Mouse (Mus musculus) heart, embryonic 12.5 days (tissue): Measurements from ENCODE around the gene Tbc1d14. TPM values are rescaled to one million over a fixed set of nuclear protein-coding genes. Genes with fewer than 3 reads are reported as not detected.

Experiments
- ATAC-seq: fragments of 200-750 bp; cut with Nextera tagmentation; 2 replicates; pipeline ENCODE4 v1.8.0; 2017; ENCODE audit warnings: moderate TSS enrichment, moderate library complexity; ENCODE audit not compliant: insufficient number of reproducible peaks, low FRiP score
- H3K27ac ChIP-seq: fragments of 300-500 bp; sonication (generic); 2 replicates; pipeline ENCODE4 v1.5.1; 2016; ENCODE audit warnings: mild to moderate bottlenecking, moderate library complexity; ENCODE audit not compliant: poor library complexity, severe bottlenecking
- H3K27me3 ChIP-seq: fragments of 300-500 bp; sonication (generic); replicated peaks from 2 replicates; pipeline ENCODE4 v1.6.1; 2016; ENCODE audit warnings: mild to moderate bottlenecking, moderate library complexity
- H3K36me3 ChIP-seq: fragments of 300-500 bp; sonication (generic); 2 replicates; pipeline ENCODE4 v1.6.1; 2016; ENCODE audit warnings: mild to moderate bottlenecking, moderate library complexity
- H3K4me1 ChIP-seq: fragments of 300-500 bp; sonication (generic); replicated peaks from 2 replicates; pipeline ENCODE4 v1.6.1; 2016; ENCODE audit warnings: mild to moderate bottlenecking
- H3K4me2 ChIP-seq: fragments of 300-500 bp; sonication (generic); 2 replicates; pipeline ENCODE4 v1.6.1; 2016; ENCODE audit warnings: mild to moderate bottlenecking, moderate library complexity
- H3K4me3 ChIP-seq: fragments of 300-500 bp; sonication (generic); 2 replicates; pipeline ENCODE4 v1.5.1; 2016; ENCODE audit warnings: mild to moderate bottlenecking
- H3K9ac ChIP-seq: fragments of 300-500 bp; sonication (generic); 2 replicates; pipeline ENCODE4 v1.6.1; 2016; ENCODE audit warnings: mild to moderate bottlenecking, moderate library complexity
- H3K9me3 ChIP-seq: fragments of 300-500 bp; sonication (generic); replicated peaks from 2 replicates; pipeline ENCODE4 v1.6.1; 2016; ENCODE audit warnings: mild to moderate bottlenecking, moderate library complexity
- WGBS: fragments of 180-500 bp; shearing (Covaris S2); methylation state at CpG from one replicate; pipeline ENCODE4 v1.1.7; 2016; 5-methylcytosine and 5-hydroxymethylcytosine counted together
- polyA plus RNA-seq: library from polyadenylated mRNA; unstranded; fragments of >200 nt; fragmentation: Nextera tagmentation; extraction: Ambion mirVana; gene quantifications from 2 replicates; pipeline ENCODE4 v1.2.1, GENCODE M21; 2016

Tbc1d14 gene
- polyA plus RNA-seq, 1 experiment from 2014 or later: 20.0 TPM

DNA sequence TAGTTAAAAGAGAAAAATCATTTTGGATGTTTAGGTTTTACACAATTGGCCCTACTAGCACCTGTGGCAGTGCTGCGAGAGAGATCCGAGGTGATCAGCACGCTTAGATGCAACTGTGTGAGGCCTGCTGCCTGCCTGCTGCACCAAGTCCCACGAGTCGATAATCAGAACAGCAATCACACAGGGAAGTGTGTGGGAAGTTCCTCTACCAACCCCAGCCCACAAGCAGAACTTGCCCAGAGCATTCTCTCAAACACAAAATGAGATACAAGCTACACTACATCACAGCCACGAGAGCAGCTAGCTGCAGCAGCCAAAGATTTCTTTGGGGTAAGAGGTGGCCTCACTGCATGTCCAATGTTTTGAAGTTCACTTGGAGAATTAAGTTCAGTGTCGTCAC lies 8.4 kb upstream of the Tbc1d14 start:
- no peak overlapping the region for H3K4me2 ChIP-seq
- H3K4me1 ChIP-seq: no peaks in the 10 kb centered on the region
- no peaks in the 10 kb centered on the region for H3K27me3 ChIP-seq
- WGBS: 86% methylated on average over 7 of the region's 7 CpGs
- ATAC-seq: no peak
- peaks cover 77% of the 10 kb centered on the region for H3K36me3 ChIP-seq
- no peak overlapping the region for H3K9ac ChIP-seq
- no peak overlapping the region for H3K27ac ChIP-seq
- no peaks in the 10 kb centered on the region for H3K9me3 ChIP-seq
- H3K4me3 ChIP-seq: no peak overlapping the region

DNA sequence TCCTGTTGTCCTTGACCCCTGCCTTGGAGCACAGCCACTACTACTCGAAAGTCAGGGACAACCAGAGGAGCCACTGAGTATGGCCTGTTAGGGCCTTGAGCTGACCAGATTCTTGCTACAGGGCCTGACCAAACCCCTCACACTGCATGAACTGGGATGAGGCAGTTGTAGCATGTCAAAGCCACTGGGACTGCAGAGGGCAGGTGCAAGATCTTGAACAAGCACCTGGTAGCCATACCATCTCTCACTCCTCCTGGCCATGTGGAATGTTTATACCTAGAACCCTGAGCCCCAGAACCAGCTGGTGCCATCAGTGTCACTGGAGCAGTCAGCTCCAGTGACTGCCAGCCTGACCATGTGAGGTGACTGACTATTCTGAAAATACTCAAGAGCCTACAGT lies 5.8 kb upstream of the Tbc1d14 start:
- Histone ChIP-seq H3K4me2 (no peak overlapping the region), H3K9me3 (no peaks in the 10 kb centered on the region), H3K27me3 (no peaks in the 10 kb centered on the region), H3K27ac (no peak overlapping the region), H3K9ac (no peak overlapping the region), H3K36me3 (peaks cover 52% of the 10 kb centered on the region), H3K4me3 (no peak overlapping the region), H3K4me1 (no peaks in the 10 kb centered on the region)
- 87% methylated on average over 1 of the region's 1 CpGs for WGBS
- no peak for ATAC-seq

DNA sequence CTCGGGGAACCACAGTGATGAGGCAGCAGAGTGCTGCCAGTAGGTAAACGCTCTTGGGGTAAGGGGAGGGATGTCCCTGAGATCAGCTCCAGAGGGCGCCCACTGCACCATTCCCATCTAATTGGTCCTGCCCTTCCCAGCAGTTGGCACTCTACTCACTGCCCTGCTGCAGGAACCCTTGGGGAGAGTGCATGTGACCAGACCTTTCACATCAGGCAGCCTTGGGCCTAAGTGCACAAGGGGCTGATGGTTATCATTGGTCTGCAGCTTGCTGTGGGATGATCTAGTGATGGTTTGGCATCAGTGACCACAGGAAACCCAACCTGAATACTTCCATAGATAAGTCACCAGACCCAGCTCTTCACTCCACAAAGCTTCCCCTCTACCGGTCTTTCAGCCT lies 4.6 kb upstream of the Tbc1d14 start:
- H3K9me3 ChIP-seq: no peaks in the 10 kb centered on the region
- WGBS: 16% methylated on average over 4 of the region's 4 CpGs
- H3K4me1 ChIP-seq: no peaks in the 10 kb centered on the region
- H3K4me2 ChIP-seq: no peak overlapping the region
- peaks cover 40% of the 10 kb centered on the region for H3K36me3 ChIP-seq
- H3K4me3 ChIP-seq: no peak overlapping the region
- no peak overlapping the region for H3K9ac ChIP-seq
- H3K27ac ChIP-seq: no peak overlapping the region
- no peaks in the 10 kb centered on the region for H3K27me3 ChIP-seq
- no peak for ATAC-seq

DNA sequence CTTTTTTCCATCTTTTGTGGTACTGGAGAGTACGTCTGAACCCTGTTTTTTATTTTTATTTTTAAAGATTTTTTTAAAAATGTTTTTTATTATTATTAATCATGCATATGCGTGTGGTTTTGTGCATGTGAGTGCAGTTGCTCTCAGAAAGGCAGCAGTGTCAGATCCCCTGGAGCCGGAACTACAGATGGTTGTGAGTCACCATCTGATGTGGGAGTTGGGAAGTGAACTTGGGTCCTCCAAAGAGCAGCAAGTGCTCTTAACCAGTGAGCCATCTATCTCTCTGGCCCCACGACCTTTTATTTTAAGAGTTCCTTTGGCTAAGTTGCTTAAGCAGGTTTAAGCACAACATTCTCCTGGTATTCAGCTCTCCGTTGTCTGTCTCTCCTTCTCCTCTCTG lies 3.1 kb upstream of the Tbc1d14 start:
- Histone ChIP-seq H3K9me3 (no peaks in the 10 kb centered on the region), H3K4me1 (no peaks in the 10 kb centered on the region), H3K27me3 (no peaks in the 10 kb centered on the region), H3K4me2 (no peak overlapping the region), H3K27ac (no peak overlapping the region), H3K36me3 (peaks cover 27% of the 10 kb centered on the region), H3K4me3 (no peak overlapping the region), H3K9ac (no peak overlapping the region)
- no peak for ATAC-seq
- WGBS: 69% methylated on average over 5 of the region's 5 CpGs

DNA sequence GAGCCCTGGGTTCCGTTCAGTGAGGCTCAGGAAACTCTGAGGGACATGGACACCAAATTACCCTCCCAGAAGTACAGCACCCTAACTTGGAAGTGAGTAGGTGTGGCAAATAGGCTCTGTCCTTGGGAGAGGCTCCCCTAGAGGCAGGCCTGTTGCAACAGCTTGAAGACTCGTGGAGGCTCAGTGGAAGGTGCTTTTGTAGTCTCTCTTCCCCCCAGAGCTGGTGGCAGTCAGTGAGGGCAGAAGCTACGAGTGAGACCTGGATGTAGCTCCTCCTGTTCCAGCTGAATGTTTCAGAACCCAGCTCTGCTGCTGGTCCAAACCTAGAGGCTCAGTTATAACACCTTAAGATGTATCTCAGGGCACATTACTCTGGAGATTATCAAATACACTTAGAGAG lies 2.0 kb upstream of the Tbc1d14 start:
- Histone ChIP-seq H3K27me3 (no peaks in the 10 kb centered on the region), H3K9me3 (no peaks in the 10 kb centered on the region), H3K36me3 (peaks cover 16% of the 10 kb centered on the region), H3K9ac (no peak overlapping the region), H3K27ac (no peak overlapping the region), H3K4me1 (no peaks in the 10 kb centered on the region), H3K4me2 (no peak overlapping the region), H3K4me3 (no peak overlapping the region)
- no peak for ATAC-seq
- 19% methylated on average over 3 of the region's 3 CpGs for WGBS

DNA sequence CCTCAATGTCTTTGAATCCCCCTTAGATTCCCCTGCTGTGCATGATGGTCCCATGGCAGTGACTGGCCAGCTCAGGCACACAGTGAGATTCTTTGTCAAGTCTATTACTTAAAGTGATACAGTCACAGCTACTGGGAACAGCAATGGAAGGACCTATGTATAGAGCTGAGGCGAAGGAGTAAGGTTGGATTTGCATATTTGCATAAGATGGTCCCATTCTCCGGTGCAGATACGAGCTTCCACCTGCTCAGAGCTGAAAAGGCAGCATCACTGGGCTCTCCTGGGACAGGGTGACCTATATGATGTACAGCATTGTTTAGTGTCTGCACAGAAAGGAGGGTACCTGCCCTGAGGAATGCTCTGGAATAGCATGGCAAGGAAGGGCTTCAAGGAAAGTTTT lies 1.3 kb upstream of the Tbc1d14 start:
- H3K4me1 ChIP-seq: no peaks in the 10 kb centered on the region
- no peak overlapping the region for H3K27ac ChIP-seq
- no peak for ATAC-seq
- no peaks in the 10 kb centered on the region for H3K9me3 ChIP-seq
- H3K9ac ChIP-seq: no peak overlapping the region
- H3K4me2 ChIP-seq: no peak overlapping the region
- WGBS: 84% methylated on average over 3 of the region's 3 CpGs
- H3K27me3 ChIP-seq: no peaks in the 10 kb centered on the region
- H3K36me3 ChIP-seq: peaks cover 9% of the 10 kb centered on the region
- no peak overlapping the region for H3K4me3 ChIP-seq

DNA sequence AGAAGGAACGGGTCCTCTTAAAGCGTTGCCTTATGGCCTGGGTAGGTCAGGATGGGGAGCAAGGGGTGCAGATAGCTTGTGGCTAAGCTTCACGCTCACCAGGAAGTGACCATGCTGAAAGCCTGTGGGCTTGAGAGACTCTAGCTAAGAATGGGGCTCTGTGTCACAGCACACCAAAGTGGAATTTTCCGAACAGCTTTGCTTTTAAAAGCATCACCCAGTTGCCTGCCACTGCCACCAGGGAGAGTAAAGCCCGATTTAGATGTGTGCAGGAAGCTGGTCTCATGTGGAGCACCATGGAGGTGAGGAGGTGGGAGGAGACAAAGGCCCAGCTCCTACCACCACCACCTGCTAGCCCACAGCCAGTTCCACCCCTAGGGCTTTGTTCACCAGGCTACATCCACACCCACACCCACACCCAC lies 2.6 kb downstream of the Tbc1d14 start:
- no peak for ATAC-seq
- 52% methylated on average over 5 of the region's 5 CpGs for WGBS
- no peak overlapping the region for H3K9ac ChIP-seq
- H3K4me3 ChIP-seq: no peak overlapping the region
- no peaks in the 10 kb centered on the region for H3K36me3 ChIP-seq
- no peak overlapping the region for H3K4me2 ChIP-seq
- H3K27ac ChIP-seq: no peak overlapping the region
- H3K4me1 ChIP-seq: no peaks in the 10 kb centered on the region
- H3K27me3 ChIP-seq: no peaks in the 10 kb centered on the region
- H3K9me3 ChIP-seq: no peaks in the 10 kb centered on the region

DNA sequence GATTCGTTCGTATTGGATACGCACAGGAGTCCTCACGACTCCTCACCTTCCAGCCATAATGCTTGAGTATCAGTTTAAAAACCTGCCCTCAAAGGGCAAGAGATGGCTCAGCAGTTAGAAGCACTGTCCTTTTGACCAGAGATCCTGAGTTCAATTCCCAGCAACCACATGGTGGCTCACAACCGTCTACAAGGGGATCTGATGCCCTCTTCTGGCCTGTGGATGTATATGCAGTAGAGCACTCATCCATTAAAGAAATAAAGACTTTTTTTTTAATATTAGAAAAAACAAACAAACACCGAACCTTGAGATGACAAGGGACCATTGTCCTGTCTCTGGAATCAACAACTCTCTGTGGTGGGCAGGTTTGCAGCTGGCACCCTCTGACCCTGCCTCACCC lies 8.8 kb downstream of the Tbc1d14 start:
- WGBS: 68% methylated on average over 6 of the region's 6 CpGs
- H3K36me3 ChIP-seq: no peaks in the 10 kb centered on the region
- H3K9ac ChIP-seq: no peak overlapping the region
- H3K4me1 ChIP-seq: peaks cover 12% of the 10 kb centered on the region
- ATAC-seq: no peak
- H3K9me3 ChIP-seq: no peaks in the 10 kb centered on the region
- H3K4me2 ChIP-seq: no peak overlapping the region
- H3K27ac ChIP-seq: no peak overlapping the region
- H3K27me3 ChIP-seq: no peaks in the 10 kb centered on the region; the same call in 1 of the 2 replicates
- no peak overlapping the region for H3K4me3 ChIP-seq

DNA sequence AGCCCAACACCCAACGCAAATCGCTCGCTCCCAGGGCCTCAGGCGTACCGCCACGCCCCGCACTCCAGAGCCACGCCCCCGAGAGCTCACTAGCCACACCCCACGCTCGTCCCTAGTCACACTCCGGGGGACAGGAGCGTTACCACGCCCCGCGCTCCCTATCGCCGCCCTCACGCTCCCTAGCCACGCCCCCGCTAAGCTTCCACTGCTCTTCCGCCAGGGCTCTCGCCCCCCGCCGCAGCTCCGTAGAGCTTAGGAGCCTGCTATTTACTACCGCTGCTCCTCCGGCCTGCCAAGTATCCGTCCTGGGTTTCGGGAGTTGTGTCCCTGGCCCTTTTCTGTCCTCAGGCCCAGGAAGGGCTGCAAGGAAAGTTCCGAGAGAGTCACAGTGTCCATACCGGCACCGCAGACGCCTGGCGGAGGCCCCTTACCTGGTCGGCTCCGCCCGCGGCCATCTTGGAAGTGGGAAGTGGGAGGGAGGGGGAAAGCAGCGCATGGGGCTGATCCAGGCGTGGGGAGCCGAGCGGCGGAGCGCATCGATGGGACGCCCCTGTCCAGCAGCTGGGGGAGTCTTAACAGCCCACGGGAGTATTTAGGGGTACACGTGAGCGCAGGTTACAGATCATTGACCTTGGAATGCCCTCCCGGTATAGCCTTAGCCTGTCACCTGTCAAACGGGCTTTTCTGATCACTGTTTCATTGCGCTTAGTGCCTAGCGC lies 11.0 kb downstream of the Tbc1d14 start:
- peak overlapping the region; percentile 59 for H3K4me3 ChIP-seq
- peak overlapping the region; percentile 45 for H3K27ac ChIP-seq
- 1% methylated on average over 54 of the region's 54 CpGs for WGBS
- H3K9ac ChIP-seq: peak overlapping the region; percentile 52
- peak; percentile 99 for ATAC-seq
- no peaks in the 10 kb centered on the region; the same call in 1 of the 2 replicates for H3K27me3 ChIP-seq
- H3K9me3 ChIP-seq: no peaks in the 10 kb centered on the region
- peaks cover 15% of the 10 kb centered on the region for H3K4me1 ChIP-seq
- H3K36me3 ChIP-seq: no peaks in the 10 kb centered on the region
- H3K4me2 ChIP-seq: peak overlapping the region; percentile 99

DNA sequence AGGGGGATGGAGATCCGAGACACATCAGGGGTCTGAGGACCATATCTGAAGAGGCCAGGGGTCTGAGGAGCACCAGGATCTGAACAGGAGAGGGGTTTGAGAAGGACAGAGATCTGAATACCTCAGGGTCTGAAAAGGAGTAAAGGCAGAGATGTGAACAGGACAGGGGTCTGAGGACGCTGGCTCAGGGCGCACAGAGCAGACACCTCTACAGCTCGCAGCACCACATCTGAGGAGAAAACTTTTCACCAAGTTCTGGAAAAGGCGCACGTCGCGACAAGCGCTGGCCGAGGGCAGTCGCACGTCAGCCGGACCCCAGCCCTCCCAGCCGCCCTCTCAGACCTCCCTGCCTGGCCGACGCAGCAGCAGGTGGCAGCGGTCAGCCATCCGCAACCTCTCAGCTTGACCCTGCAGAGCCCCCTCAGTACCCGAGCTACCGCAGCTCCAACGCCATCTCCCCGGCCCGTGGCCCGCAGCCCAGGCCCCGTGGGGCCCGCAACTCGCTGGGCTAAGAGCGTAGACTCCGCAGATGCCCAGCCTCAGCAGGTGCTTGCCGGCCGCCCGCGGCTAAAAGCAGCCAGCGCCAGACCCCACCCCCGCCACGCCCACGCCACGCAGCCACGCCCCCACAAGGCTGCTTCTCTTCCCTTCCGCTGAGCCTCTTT lies 11.7 kb downstream of the Tbc1d14 start:
- H3K9me3 ChIP-seq: no peaks in the 10 kb centered on the region
- H3K9ac ChIP-seq: peak overlapping the region; percentile 82
- WGBS: 1% methylated on average over 40 of the region's 40 CpGs
- peak overlapping the region; percentile 67 for H3K27ac ChIP-seq
- peaks cover 15% of the 10 kb centered on the region for H3K4me1 ChIP-seq
- peak overlapping the region; percentile 59 for H3K4me3 ChIP-seq
- no peaks in the 10 kb centered on the region; the same call in 1 of the 2 replicates for H3K27me3 ChIP-seq
- peak; percentile 1; the same call in 1 of the 2 replicates for ATAC-seq
- H3K4me2 ChIP-seq: peak overlapping the region; percentile 99
- no peaks in the 10 kb centered on the region for H3K36me3 ChIP-seq

DNA sequence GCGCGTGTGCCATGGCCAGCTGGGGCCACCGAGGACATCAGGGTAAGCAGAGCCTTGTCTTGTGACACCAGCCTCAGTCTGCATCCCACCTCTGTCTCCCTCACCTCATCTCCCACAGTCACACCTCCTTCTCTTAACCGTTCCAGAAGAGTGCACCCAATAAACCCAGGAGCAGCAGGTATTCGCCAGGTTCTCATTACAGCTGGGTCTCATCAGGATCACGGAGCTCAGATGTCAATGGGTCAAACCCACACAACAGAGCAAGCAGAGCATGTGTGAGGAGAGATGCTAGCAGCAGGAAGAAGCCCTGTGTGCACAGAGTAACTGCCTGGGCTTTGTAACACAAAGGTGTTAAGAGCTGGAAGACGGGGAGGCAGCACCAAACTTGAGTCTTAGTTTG lies 13.1 kb downstream of the Tbc1d14 start:
- WGBS: 88% methylated on average over 7 of the region's 7 CpGs
- no peak for ATAC-seq
- no peaks in the 10 kb centered on the region; the same call in 1 of the 2 replicates for H3K27me3 ChIP-seq
- no peak overlapping the region for H3K4me2 ChIP-seq
- peaks cover 26% of the 10 kb centered on the region for H3K4me1 ChIP-seq
- H3K27ac ChIP-seq: no peak overlapping the region
- H3K36me3 ChIP-seq: no peaks in the 10 kb centered on the region
- H3K4me3 ChIP-seq: no peak overlapping the region
- H3K9ac ChIP-seq: no peak overlapping the region
- no peaks in the 10 kb centered on the region for H3K9me3 ChIP-seq
